8 mouse cellular contexts compared by ENCODE assay signal in genomic region chr9:34029503-34030169, GRCm38 (mm10).
DNase-seq lines count a peak whose midpoint lies in the region; ATAC-seq and TF ChIP-seq lines count a peak whose summit lies in the region.

No protein-coding gene starts in this region.

- no peak overlapping the region for H3K4me3 ChIP-seq in lung, postnatal 0 days (ENCODE audit: low read depth, low read length)
- H3K4me3 ChIP-seq in forebrain, embryonic 14.5 days (ENCODE audit: low read depth, low read length) = no peak overlapping the region
- no peak overlapping the region for H3K4me3 ChIP-seq in limb, embryonic 10.5 days
- H3K4me3 ChIP-seq in liver, embryonic 11.5 days (ENCODE audit: low read depth, low read length) = no peak overlapping the region

- no peaks in the 10 kb centered on the region for H3K9me3 ChIP-seq in lung, postnatal 0 days (ENCODE audit: low read length)
- no peaks in the 10 kb centered on the region for H3K9me3 ChIP-seq in forebrain, embryonic 14.5 days (replicated peaks; ENCODE audit: control insufficient read depth, low read length)
- no peaks in the 10 kb centered on the region for H3K9me3 ChIP-seq in limb, embryonic 10.5 days (replicated peaks)
- no peaks in the 10 kb centered on the region for H3K9me3 ChIP-seq in liver, embryonic 11.5 days (ENCODE audit: control insufficient read depth, low read length)

- no peak overlapping the region for H3K4me2 ChIP-seq in lung, postnatal 0 days (replicated peaks; ENCODE audit: low read depth, low read length)
- H3K4me2 ChIP-seq in forebrain, embryonic 14.5 days (ENCODE audit: low read length) = peak overlapping the region; percentile 9; the same call in 1 of the 2 replicates
- H3K4me2 ChIP-seq in liver, embryonic 11.5 days = no peak overlapping the region

- no peaks in the 10 kb centered on the region for H3K4me1 ChIP-seq in lung, postnatal 0 days (ENCODE audit: insufficient read depth, low read depth, low read length)
- peaks cover 8% of the 10 kb centered on the region for H3K4me1 ChIP-seq in forebrain, embryonic 14.5 days (ENCODE audit: control insufficient read depth, insufficient read depth, low read length)
- H3K4me1 ChIP-seq in limb, embryonic 10.5 days = peaks cover 16% of the 10 kb centered on the region
- no peaks in the 10 kb centered on the region for H3K4me1 ChIP-seq in liver, embryonic 11.5 days (replicated peaks; ENCODE audit: control insufficient read depth, insufficient read depth, low read length)

- 43% methylated on average over 10 of the region's 10 CpGs for WGBS in lung, postnatal 0 days
- WGBS in forebrain, embryonic 14.5 days = 9% methylated on average over 10 of the region's 10 CpGs
- 57% methylated on average over 10 of the region's 10 CpGs for WGBS in limb, embryonic 10.5 days
- WGBS in liver, embryonic 11.5 days = 66% methylated on average over 10 of the region's 10 CpGs

- H3K36me3 ChIP-seq in lung, postnatal 0 days (ENCODE audit: insufficient read depth, low read length) = no peaks in the 10 kb centered on the region
- no peaks in the 10 kb centered on the region for H3K36me3 ChIP-seq in forebrain, embryonic 14.5 days (ENCODE audit: control insufficient read depth, insufficient read depth, low read length)
- no peaks in the 10 kb centered on the region for H3K36me3 ChIP-seq in limb, embryonic 10.5 days
- no peaks in the 10 kb centered on the region for H3K36me3 ChIP-seq in liver, embryonic 11.5 days (ENCODE audit: control insufficient read depth, insufficient read depth, low read length)

- H3K27me3 ChIP-seq in lung, postnatal 0 days (replicated peaks; ENCODE audit: insufficient read depth, low read length) = no peaks in the 10 kb centered on the region
- H3K27me3 ChIP-seq in forebrain, embryonic 14.5 days (replicated peaks; ENCODE audit: control insufficient read depth, insufficient read depth, low read length) = no peaks in the 10 kb centered on the region
- H3K27me3 ChIP-seq in limb, embryonic 10.5 days (ENCODE audit: low read depth, poor library complexity, severe bottlenecking) = no peaks in the 10 kb centered on the region
- H3K27me3 ChIP-seq in liver, embryonic 11.5 days (replicated peaks; ENCODE audit: control insufficient read depth, insufficient read depth, low read length) = no peaks in the 10 kb centered on the region

- no peak for TF ChIP-seq CTCF in lung, postnatal 0 days (IDR thresholded peaks at IDR 0.05)

- peak; percentile 28; the same call in 1 of the 2 replicates for ATAC-seq in lung, postnatal 0 days
- ATAC-seq in forebrain, embryonic 14.5 days = peak; percentile 88
- ATAC-seq in liver, embryonic 11.5 days (replicated peaks; ENCODE audit: low FRiP score) = no peak

- TF ChIP-seq EP300 in lung, postnatal 0 days (IDR thresholded peaks at IDR 0.05) = no peak

- DNase-seq in lung, postnatal 0 days (ENCODE audit: low spot score) = peak; percentile 23
- no peak for DNase-seq in lung, postnatal 36 days
- DNase-seq in forebrain, embryonic 14.5 days (ENCODE audit: low spot score) = peak; percentile 71
- DNase-seq in limb, embryonic 10.5 days (ENCODE audit: low spot score) = peak; percentile 73
- DNase-seq in retina, postnatal 1 day = peak; percentile 76
- DNase-seq in liver, embryonic 11.5 days (ENCODE audit: low spot score) = no peak
- DNase-seq in T-cell, adult 2 months (ENCODE audit: low spot score) = no peak
- DNase-seq in gastrocnemius, postnatal 10 days = no peak

- H3K9ac ChIP-seq in lung, postnatal 0 days (replicated peaks; ENCODE audit: low read depth) = no peak overlapping the region
- H3K9ac ChIP-seq in forebrain, embryonic 14.5 days (ENCODE audit: low read length) = no peak overlapping the region
- no peak overlapping the region for H3K9ac ChIP-seq in liver, embryonic 11.5 days (ENCODE audit: low read depth, low read length)

- no peak overlapping the region for H3K27ac ChIP-seq in lung, postnatal 0 days (ENCODE audit: low read length)
- H3K27ac ChIP-seq in forebrain, embryonic 14.5 days (ENCODE audit: low read depth, low read length) = no peak overlapping the region
- H3K27ac ChIP-seq in limb, embryonic 10.5 days = peak overlapping the region; percentile 64; the same call in 1 of the 2 replicates
- no peak overlapping the region for H3K27ac ChIP-seq in liver, embryonic 11.5 days (ENCODE audit: low read depth, low read length)

Comparison
In these comparisons a context has a peak if more than half of its experiments do, and no peak if none do; other contexts are left out.
1. DNase-seq: peak in lung, postnatal 0 days (single experiment), forebrain, embryonic 14.5 days (single experiment), limb, embryonic 10.5 days (single experiment) and retina, postnatal 1 day (single experiment); none in lung, postnatal 36 days (single experiment), liver, embryonic 11.5 days (single experiment), T-cell, adult 2 months (single experiment) and gastrocnemius, postnatal 10 days (single experiment).